Mouse (Mus musculus): ENCODE results near the gene Bhlhe40.

Gene Bhlhe40

GRCm38 (mm10) chr6:108660206-108660877, at the start of gene Bhlhe40:
Gene Bhlhe40, plus strand, starts transcription at chr6:108660629.
- DNase-seq (ENCODE audit: low read depth, low spot score): peak; percentile 46

DNA sequence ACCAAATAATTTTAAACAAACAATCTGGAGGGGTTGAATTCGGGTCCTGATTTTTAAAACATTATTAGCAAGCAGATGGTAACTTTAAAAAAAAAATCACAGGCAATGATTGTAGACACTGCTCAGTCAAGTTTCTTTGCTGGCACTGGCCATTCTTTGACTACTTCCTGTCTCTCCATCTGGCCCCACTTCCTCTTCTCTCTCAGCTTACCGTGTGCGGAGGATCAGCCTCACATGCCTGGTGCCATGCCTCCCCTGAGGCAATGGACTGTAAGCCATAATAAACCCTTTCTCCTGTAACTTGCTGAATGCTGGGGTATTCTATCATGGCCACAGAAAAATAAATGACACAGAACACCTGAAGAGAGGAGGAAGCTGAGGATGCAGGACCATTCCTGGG, 48.8 kb upstream of the Bhlhe40 start:
- DNase-seq (ENCODE audit: low read depth, low spot score): no peak

DNA sequence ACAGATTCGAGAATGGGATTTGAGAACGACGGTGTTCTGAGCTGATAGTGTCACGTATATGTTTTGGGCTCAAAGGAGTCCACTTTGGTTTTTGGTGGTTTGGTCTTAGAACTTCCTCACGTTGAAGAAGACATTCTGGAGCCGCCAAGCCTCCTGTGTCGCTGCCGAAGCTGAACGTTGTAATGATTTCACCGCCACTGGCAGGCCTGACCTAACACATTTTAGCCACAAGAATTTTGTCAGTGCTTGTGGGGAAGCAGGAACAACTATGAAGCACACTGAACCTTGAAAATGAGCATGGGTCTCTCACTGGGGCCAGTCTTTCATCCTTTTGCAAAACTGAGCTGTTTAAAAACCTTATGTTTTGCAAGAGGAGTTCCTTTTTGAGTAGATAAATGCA, 42.4 kb upstream of the Bhlhe40 start:
- no peak for DNase-seq (ENCODE audit: low read depth, low spot score)

- DNase-seq (ENCODE audit: low read depth, low spot score): no peak
Observed at GRCm38 (mm10) chr6:108623028-108623565, 37.3 kb upstream of the Bhlhe40 start.

GRCm38 (mm10) chr6:108624915-108625314, 35.5 kb upstream of the Bhlhe40 start:
- no peak for DNase-seq (ENCODE audit: low read depth, low spot score)

DNA sequence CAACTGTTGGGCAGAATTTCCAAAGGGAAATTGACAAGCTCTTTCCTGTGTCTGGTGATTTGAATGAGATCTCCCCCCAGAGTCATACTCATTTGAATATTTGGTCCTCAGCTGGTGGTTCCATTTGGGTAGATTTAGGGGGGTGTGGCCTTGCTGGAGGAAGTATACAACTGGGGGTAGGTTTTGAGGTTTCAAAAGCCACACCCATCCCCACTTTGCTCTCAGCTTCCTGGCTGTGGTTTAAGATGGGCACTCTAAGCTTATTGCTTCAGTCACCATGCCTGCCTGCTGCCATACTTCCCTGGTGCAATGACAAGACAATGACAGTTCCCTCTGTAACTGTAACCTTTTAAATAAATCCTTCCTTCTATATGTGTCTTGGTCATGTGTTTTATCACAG, 29.7 kb upstream of the Bhlhe40 start:
- DNase-seq (ENCODE audit: low read depth, low spot score): no peak

DNA sequence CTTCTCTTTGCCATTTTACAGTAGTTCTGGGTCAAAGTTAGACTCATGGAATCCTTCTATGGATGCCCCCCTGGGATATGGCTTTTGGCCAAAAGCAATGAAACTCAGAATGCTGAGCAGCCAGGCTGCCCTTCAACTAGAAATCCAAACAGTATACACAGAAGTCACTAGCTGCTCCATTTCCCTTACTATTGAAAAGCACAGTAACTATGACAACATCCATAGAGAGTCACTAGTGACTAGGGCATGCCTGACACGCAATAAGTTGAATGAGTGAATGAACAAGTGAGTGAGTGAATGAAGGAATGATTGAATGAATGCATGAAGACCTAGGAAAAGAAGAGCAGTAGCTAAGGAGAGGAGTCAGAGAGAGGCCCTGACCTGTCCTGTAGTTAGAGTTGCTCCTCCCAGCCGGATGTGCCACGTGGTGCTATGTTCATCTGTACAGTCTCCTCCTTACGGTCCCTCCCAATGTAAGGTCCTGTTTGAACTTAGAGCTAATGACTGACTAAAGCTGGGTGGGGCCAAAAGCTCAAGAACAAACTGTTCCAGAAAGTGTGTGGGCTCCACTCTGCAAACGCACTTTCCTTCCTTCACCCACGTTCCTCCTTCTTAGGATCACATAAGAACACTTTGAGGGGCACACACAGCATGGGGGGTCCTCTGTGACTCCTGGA, 22.1 kb upstream of the Bhlhe40 start:
- no peak for DNase-seq (ENCODE audit: low read depth, low spot score)

DNA sequence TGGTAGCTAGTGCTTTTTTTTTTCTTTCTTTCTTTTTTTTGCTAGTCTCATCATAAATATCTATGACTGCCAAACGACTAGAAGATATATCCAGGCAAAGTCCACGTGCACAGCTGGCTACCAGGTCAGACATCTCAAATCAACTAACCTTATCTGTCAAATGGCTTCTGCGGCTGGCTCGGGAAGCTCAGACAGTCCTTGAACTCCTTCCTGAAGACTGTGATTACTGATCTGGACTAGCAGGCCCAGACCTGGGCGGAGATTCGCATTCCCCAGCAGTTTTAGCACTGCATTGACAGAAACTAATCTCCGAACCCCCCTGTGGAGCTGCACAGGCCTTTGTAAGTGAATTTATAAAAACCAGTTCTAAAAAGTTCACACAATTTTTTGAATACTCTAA, 18.4 kb upstream of the Bhlhe40 start:
- no peak for DNase-seq (ENCODE audit: low read depth, low spot score)

DNA sequence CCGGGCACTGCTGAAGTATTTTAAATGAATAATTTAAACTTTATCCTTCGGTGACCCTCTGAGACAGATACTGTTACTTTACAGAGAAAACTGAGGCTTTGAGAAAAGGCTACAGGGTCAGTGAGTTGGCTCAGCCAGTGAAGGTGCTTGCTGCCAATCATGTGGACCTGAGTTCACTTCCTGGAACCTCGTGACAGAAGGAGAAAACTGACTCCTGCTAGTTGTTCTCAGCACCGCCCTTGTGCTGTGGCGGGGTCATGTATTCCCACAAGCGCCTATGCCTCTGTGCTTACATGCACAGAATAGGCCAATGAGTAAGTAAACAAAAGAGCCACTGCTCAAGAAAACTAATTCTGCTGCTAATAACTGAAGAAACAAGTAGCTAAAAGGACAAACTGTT, 17.4 kb upstream of the Bhlhe40 start:
- DNase-seq (ENCODE audit: low read depth, low spot score): no peak

- no peak for DNase-seq (ENCODE audit: low read depth, low spot score)
Observed at GRCm38 (mm10) chr6:108644311-108644710, 16.1 kb upstream of the Bhlhe40 start.

DNA sequence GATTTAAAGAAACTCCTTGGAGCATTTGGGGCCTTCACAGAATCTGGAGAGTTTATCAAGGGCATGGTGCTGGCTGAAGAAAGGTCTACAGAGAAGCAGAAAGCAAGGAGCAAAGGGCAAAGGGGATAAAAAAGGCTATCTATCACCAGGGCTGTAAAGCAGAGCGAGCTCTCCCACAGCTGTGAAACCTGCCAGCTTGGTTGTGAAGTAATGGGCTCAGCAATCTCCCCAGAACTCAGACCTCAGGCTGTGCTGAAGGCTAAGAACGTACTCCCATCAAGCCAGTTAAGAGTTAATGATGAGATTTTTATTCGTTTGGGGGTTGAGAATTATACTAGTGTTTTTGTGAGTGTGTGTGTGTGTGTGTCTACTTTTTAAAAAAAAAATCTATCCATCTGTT, 13.3 kb upstream of the Bhlhe40 start:
- no peak for DNase-seq (ENCODE audit: low read depth, low spot score)

- DNase-seq (ENCODE audit: low read depth, low spot score): no peak
Observed at GRCm38 (mm10) chr6:108648072-108648471, 12.4 kb upstream of the Bhlhe40 start.

DNA sequence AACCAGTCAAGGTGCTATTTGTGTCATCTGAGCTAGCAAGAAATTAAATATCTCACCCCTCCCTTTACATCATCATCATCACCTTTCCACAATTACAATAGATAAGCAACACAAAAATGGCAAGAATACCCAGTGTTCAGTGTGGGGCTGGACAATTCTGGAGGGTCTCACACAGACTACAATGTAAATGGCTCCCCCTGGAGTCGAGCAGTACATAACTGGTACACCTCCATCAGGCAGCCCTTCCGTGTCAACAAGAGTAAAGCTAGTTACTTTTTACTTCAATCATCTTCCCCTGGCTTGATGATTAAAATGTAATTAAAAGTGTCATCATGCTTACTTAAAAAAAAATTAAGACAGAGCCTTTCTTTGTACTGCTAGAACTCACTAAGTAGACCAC, 4.6 kb upstream of the Bhlhe40 start:
- DNase-seq (ENCODE audit: low read depth, low spot score): no peak

DNA sequence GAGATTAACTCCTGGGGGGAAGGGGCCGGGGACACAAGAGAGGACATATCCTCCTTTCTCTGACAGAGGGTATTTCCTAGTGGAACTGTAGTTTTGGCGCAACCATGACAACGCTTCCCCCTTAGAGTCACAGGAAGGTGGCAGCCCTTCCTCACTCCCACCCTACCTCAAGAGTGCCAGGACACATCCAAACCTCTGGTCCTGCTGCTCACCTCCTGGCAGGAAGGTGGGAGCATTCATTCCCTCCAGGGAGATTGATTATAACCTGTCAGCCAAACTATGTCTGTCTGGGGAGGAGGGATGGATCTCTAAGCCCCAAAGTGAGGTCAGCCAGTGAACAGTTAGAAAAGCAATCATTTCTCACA, 2.4 kb upstream of the Bhlhe40 start:
- no peak for DNase-seq (ENCODE audit: low read depth, low spot score)

DNA sequence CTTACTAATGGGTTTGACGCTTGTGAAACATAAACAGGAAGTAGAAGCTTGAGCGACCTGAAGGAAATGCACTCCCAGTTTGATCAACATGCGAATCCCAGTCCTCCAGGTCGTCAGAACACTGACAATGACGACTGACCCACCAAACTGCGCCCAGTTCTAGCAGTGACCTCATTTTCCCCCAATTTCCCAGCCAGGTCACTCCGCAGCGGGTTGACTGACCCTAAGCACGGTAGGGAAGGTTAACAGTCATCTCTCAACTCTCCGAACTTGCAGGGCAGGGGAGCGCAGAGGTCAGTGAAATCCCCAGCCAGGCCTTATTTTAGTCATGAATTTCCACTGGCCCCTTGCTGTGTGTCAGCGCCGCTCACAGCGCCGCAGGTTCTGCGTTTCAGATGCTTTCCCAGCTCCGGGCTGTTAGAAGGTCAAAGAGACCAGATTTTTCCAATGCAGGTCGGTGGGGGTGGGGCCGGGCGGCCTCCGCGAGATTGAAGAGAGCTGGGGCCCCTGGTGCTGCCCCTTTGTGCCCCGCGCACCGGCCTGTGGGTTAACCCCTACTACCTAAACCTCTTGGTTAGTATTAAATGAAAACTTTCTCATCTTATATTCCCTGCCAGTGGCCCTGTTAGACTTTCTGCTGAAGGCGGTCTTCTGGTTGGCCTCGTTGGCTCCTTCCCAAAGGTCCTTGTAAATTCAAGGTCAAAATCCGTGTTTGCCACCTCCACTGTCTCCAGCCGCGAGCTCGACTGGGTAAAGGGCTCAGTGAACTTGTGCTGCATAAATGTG, 1.8 kb upstream of the Bhlhe40 start:
- DNase-seq (ENCODE audit: low read depth, low spot score): no peak

GRCm38 (mm10) chr6:108659221-108659725, 1.2 kb upstream of the Bhlhe40 start:
- DNase-seq (ENCODE audit: low read depth, low spot score): peak; percentile 62

DNA sequence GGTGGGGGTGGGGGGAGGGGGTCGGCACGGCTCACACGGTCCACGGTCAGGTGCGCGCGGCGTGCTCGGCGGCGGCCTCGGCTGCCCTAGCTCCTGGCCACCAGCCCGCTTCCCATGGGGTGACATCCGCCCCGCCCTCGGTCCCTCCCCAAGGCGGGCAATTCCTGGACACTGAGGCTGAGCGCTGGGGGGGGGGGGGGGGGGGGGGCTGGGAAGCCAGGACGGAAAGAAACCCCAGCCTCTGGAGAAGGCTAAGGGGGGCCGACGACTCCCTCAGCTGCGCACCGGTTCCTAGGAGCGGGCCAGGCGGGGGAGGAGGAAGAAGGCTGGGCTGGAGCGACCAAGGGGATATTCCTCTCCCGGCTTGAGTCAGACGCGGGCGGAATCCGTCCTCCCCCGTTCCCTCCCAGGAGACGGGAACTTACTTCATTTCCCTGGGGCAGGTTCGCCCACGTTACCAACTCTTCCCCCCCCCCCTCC, 663 bp upstream of the Bhlhe40 start:
- peak; percentile 27 for DNase-seq (ENCODE audit: low read depth, low spot score)

DNA sequence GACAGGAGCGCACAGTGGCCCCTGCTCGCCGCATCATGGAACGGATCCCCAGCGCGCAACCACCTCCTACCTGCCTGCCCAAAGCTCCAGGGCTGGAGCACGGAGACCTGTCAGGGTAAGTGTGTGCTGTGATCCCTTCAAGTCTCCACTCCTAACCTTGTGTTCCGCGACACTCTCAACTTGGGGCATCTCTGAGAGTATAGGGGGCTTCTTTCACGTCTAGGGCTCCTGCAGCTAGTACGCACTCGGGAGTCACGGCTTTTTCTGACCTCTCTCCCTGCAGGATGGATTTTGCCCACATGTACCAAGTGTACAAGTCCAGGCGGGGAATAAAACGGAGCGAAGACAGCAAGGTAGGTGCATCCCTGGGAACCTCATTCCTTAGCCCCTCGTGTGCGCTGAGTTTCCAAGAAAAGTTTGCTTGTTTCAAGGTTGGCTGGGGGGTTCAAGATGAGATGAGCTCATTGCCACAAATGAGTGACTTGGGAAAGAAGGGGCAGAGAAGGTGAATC, 505 bp downstream of the Bhlhe40 start:
- DNase-seq (ENCODE audit: low read depth, low spot score): no peak

DNA sequence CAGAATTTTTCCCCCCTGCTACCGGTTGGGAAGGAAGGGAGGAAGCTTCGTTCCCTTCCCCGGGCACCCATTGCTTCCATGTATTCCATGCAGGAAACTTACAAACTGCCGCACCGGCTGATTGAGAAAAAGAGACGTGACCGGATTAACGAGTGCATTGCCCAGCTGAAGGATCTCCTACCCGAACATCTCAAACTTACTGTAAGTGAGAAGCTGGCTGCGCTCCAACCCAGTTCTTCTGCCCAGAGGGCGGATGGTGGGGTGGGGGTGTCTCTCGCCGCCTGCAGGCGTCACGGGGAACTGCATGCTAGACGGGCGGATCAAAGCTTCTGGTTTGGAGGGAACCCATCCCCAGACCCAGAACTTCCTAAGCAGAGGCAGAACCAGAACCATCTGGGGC, 983 bp downstream of the Bhlhe40 start:
- peak; percentile 49 for DNase-seq (ENCODE audit: low read depth, low spot score)

- no peak for DNase-seq (ENCODE audit: low read depth, low spot score)
Observed at GRCm38 (mm10) chr6:108661890-108662289, 1.5 kb downstream of the Bhlhe40 start.

DNA sequence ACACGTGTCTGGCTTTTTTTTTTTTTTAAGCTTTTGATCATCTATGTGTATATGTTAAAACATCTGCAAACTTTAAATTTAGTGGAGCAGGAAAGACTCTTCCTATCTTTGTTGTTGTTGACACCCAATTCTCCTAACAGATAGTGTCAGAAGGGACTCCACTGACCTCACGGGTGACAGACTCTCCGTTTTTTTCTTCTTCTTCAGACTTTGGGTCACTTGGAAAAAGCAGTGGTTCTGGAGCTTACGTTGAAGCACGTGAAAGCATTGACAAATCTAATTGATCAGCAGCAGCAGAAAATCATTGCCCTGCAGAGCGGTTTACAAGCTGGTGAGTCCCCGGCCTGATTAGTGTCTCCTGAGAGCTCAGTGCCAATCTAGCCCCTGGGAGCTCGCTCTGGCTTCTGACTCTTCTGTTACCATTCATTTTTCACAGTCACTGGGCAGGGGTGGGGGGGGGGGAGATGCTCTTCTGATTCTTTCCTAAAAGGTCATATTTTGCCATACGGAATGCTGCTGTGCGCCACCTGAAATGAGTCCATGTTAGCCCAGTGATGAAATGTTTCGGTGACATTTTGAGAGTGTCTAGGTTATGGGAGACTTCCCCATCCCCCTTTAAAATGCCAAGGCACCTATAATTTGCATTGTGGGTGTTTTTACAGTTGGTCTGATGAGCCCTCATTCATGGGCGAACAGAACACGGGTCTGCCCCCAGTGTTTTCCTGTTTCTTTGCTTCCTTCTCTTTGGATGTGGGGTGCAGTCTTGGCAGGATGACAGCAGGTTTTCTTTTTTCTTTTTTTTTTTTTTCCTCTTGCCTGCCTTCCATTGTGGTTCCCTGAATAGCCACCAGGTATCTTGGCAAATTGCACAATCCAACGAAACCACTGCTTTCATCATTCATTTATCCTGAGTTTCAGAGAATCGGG, 2.1 kb downstream of the Bhlhe40 start:
- DNase-seq (ENCODE audit: low read depth, low spot score): no peak
